Mouse (Mus musculus) lung, embryonic 16.5 days (tissue): Measurements from ENCODE around the gene Mpi. TPM values are rescaled to one million over a fixed set of nuclear protein-coding genes. Genes with fewer than 3 reads are reported as not detected.

Experiments
- ATAC-seq: fragments of 200-750 bp; cut with Nextera tagmentation; 2 replicates; pipeline ENCODE4 v1.8.0; 2017; ENCODE audit warnings: low read depth, mild to moderate bottlenecking, moderate library complexity
- H3K27ac ChIP-seq: fragments of 300-500 bp; sonication (generic); 2 replicates; pipeline ENCODE4 v1.5.1; 2014; ENCODE audit warnings: mild to moderate bottlenecking, control low read depth, low read length
- H3K27me3 ChIP-seq: fragments of 300-500 bp; sonication (generic); 2 replicates; pipeline ENCODE4 v1.6.1; 2014; ENCODE audit warnings: low read depth, low read length, mixed read lengths; ENCODE audit not compliant: control insufficient read depth, insufficient read depth
- H3K36me3 ChIP-seq: fragments of 300-500 bp; sonication (generic); 2 replicates; pipeline ENCODE4 v1.6.1; 2014; ENCODE audit warnings: low read length; ENCODE audit not compliant: control insufficient read depth, insufficient read depth
- H3K4me1 ChIP-seq: fragments of 300-500 bp; sonication (generic); replicated peaks from 2 replicates; pipeline ENCODE4 v1.6.1; 2014; ENCODE audit warnings: low read length, mixed read lengths; ENCODE audit not compliant: control insufficient read depth, insufficient read depth
- H3K4me2 ChIP-seq: fragments of 300-500 bp; sonication (generic); 2 replicates; pipeline ENCODE4 v1.6.1; 2014; ENCODE audit warnings: low read depth, low read length, control low read depth
- H3K4me3 ChIP-seq: fragments of 300-500 bp; sonication (generic); 2 replicates; pipeline ENCODE4 v1.5.1; 2014; ENCODE audit warnings: mild to moderate bottlenecking, low read length, control low read depth
- H3K9ac ChIP-seq: fragments of 300-500 bp; sonication (generic); 2 replicates; pipeline ENCODE4 v1.6.1; 2014; ENCODE audit warnings: low read length, control low read depth
- H3K9me3 ChIP-seq: fragments of 300-500 bp; sonication (generic); 2 replicates; pipeline ENCODE4 v1.6.1; 2016; ENCODE audit warnings: low read length; ENCODE audit not compliant: control insufficient read depth
- WGBS: fragments of 180-500 bp; shearing (Covaris S2); extraction: QIAGEN DNeasy Blood & Tissue Kit; methylation state at CpG from one replicate; pipeline ENCODE4 v1.1.7; 2014; 5-methylcytosine and 5-hydroxymethylcytosine counted together
- polyA plus RNA-seq: library from polyadenylated mRNA; unstranded; fragments of >200 nt; fragmentation: Nextera tagmentation; extraction: Ambion mirVana; gene quantifications from 2 replicates; pipeline ENCODE4 v1.2.1, GENCODE M21; 2015

The Mpi gene
- polyA plus RNA-seq, 1 experiment from 2014 or later: 40.9 TPM

DNA sequence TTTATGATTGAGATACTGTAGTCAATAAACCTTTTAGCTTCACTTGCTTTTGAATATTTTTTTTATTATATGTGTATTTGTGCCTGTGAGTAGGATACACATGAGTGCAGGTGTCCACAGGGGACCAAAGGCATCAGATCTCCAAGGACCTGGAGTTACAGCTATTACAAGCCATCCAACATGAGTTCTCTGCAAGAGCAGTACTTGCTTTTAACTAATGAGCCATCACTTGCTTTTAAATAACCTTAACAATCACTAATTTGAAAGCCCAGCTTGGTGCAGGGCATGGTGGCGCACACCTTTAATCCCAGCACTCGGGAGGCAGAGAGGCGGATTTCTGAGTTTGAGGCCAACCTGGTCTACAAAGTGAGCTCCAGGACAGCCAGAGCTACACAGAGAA is 2.2 kb upstream of the Mpi start:
- Histone ChIP-seq H3K36me3 (no peaks in the 10 kb centered on the region), H3K4me1 (peaks cover 3% of the 10 kb centered on the region; the same call in 1 of the 2 replicates), H3K27ac (no peak overlapping the region), H3K4me3 (no peak overlapping the region), H3K9me3 (no peaks in the 10 kb centered on the region), H3K4me2 (no peak overlapping the region), H3K9ac (no peak overlapping the region), H3K27me3 (no peaks in the 10 kb centered on the region)
- 52% methylated on average over 3 of the region's 3 CpGs for WGBS
- no peak for ATAC-seq

DNA sequence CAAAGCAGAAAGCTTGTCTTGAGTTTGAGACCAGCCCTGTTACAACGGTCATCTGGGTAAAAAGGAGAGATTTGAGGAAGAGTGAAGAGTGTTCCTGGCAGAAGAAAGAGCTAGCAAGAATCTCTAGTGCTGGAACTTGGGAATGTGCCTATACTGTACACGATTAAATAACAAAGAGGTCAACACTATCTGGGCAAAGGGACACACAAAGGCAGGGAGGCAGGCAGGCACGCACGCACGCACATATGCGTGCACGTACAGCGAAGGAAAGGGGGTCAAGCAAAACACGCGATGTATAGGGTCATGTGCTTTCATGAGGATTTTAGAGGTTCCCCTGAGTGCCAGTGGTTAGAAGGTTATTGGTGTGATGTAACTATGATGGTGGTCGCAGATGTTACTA is 556 bp upstream of the Mpi start:
- H3K9ac ChIP-seq: no peak overlapping the region
- H3K4me2 ChIP-seq: no peak overlapping the region
- H3K4me3 ChIP-seq: no peak overlapping the region
- no peak for ATAC-seq
- no peaks in the 10 kb centered on the region for H3K27me3 ChIP-seq
- WGBS: 72% methylated on average over 11 of the region's 11 CpGs
- H3K27ac ChIP-seq: no peak overlapping the region
- H3K4me1 ChIP-seq: peaks cover 3% of the 10 kb centered on the region; the same call in 1 of the 2 replicates
- no peaks in the 10 kb centered on the region for H3K9me3 ChIP-seq
- H3K36me3 ChIP-seq: peaks cover 6% of the 10 kb centered on the region; the same call in 1 of the 2 replicates

DNA sequence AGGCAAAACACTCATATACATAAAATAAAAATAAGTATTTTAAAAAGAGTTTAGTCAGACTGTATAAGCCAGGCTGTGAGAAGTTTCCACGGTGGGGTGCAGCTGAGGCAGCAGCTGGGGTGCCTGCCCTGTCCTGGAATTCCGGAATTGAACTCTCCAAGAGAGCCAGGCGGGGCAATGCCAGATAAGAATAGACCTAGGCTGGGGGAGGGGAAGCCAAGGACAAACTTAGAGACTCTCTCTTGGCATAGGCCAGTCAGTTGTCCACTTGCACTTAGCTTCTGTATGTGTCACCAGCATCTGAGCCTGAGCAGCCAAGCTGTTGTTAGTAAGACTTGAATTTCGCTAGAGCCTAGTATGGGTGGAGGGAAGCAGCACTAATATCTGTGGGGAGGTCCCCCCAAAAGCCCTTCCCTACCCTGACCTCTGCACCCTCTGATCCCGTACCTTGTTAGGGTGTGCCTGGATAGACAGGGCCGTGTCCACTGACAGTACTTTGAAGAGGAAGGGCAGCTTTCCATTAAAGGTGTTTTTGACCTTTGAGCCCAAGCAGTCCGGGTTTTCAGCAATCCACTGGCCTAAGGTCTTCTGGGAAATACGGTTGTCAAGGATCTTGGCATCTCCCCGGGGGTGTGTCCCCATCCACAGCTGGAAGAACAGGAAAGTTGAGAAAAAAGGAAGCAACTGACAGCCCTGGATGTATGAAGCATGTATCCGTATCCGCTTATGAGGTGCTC is 2.3 kb downstream of the Mpi start:
- Histone ChIP-seq H3K9ac (no peak overlapping the region), H3K27me3 (no peaks in the 10 kb centered on the region), H3K27ac (no peak overlapping the region), H3K36me3 (peaks cover 6% of the 10 kb centered on the region; the same call in 1 of the 2 replicates), H3K4me2 (no peak overlapping the region), H3K4me1 (peaks cover 3% of the 10 kb centered on the region; the same call in 1 of the 2 replicates), H3K9me3 (no peaks in the 10 kb centered on the region), H3K4me3 (no peak overlapping the region)
- ATAC-seq: no peak
- 75% methylated on average over 11 of the region's 11 CpGs for WGBS

DNA sequence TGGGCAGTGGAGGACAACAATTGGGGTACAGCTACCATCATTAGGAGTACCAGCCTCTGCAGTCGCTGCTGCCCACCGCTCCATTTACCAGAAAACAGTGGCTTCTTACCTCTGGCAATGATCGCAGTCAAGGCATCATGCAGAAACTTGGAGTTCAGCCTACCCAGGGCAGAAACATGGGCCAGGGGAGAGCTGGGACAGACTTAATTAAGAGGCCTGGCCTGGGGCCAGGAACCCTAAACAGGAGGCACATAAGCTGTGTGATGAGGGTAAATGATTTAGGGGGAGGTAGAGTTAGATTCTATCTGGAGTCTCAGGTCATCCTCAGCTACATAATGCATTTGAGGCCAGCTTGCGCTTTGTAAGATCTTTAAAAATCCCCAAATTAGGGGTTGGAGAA is 3.4 kb downstream of the Mpi start:
- Histone ChIP-seq H3K4me2 (no peak overlapping the region), H3K27ac (no peak overlapping the region), H3K9me3 (no peaks in the 10 kb centered on the region), H3K4me3 (no peak overlapping the region), H3K4me1 (peaks cover 3% of the 10 kb centered on the region; the same call in 1 of the 2 replicates), H3K36me3 (peaks cover 9% of the 10 kb centered on the region; the same call in 1 of the 2 replicates), H3K27me3 (no peaks in the 10 kb centered on the region), H3K9ac (no peak overlapping the region)
- WGBS: 96% methylated on average over 4 of the region's 4 CpGs
- no peak for ATAC-seq

DNA sequence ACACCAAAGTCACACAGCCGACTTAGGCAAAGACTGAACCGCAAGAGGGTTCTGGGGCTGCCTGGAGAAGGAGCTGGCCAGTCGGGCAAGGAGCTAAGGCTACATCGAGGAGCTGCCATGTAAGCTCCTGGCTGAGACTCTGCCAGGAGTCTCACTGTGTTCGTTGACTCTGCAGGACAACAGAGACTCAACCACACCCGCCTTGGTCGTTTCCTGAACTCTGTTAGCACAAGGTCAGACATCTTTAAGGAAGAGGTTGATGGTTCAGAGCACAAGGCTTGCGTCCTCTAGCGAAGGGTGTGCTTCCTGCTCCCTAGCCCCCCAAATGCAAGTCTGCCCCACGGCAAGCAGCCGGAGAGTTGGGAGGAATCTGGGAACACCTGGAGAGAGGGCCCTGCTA is 4.7 kb downstream of the Mpi start:
- Histone ChIP-seq H3K9me3 (no peaks in the 10 kb centered on the region), H3K36me3 (peaks cover 15% of the 10 kb centered on the region; the same call in 1 of the 2 replicates), H3K4me1 (peaks cover 3% of the 10 kb centered on the region; the same call in 1 of the 2 replicates), H3K4me3 (no peak overlapping the region), H3K27me3 (no peaks in the 10 kb centered on the region), H3K4me2 (no peak overlapping the region), H3K27ac (no peak overlapping the region), H3K9ac (no peak overlapping the region)
- no peak for ATAC-seq
- 87% methylated on average over 11 of the region's 11 CpGs for WGBS

DNA sequence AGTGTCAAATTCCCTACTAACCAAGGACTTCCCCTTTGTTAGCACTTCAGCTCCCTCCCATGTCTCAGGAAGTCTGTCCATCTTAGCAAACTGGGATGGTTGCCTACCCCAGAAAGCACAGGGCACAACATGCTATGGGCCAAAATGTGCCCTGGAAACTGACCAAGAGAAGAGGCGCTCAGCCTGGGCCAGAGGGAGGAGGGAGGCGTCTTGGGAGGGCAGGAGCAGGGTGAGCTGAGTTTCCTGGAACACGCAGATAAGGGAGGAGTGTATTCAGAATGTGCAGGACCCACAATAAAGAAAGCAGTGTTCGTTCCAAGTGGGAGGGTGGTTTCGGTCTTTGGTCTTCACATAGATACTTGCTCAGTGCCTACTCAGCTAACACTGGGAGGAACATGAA is 5.3 kb downstream of the Mpi start:
- ATAC-seq: no peak
- no peak overlapping the region for H3K27ac ChIP-seq
- 57% methylated on average over 5 of the region's 5 CpGs for WGBS
- no peaks in the 10 kb centered on the region for H3K9me3 ChIP-seq
- H3K9ac ChIP-seq: no peak overlapping the region
- H3K4me1 ChIP-seq: peaks cover 3% of the 10 kb centered on the region; the same call in 1 of the 2 replicates
- H3K4me2 ChIP-seq: no peak overlapping the region
- H3K36me3 ChIP-seq: peaks cover 17% of the 10 kb centered on the region
- no peaks in the 10 kb centered on the region for H3K27me3 ChIP-seq
- no peak overlapping the region for H3K4me3 ChIP-seq

DNA sequence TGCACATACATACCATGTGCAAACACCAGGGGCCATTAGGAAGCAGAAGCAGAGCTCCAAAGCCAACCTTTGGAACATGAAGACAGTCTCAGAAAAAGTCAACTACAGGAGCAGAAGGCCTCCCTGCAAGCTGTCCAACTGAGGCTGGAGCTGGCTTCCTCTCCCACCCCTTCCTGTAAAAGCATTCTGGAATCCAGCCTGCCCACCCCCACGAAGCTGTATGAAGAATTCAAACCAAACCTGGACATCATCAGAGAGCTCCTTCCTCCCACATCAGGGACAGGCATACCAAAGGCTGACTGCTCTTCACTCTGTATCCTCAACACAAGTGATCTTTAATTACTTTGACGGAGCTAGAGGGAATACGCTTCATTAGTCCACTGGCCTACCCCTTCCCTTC is 8.6 kb downstream of the Mpi start:
- ATAC-seq: no peak

DNA sequence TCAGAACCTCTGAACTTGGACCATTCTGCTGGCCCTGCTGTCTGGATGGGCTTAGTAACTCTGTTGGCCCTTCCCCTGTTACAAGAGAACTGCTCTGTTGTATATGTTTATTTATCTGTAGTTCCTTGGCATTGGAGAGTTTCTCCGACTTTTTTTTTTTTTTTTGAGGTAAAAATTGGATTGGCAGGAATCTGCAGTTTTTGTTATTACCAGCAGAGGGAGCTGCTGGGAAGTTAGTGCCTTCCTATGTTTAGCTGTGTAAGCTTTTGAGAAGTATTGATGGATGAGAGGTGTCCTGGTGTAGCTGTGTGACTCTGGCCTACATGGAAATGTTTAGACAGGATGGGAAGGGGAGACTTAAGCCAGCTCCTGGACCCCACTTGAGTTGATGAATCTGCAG is 11.3 kb downstream of the Mpi start:
- 0% methylated on average over 1 of the region's 1 CpGs for WGBS
- Histone ChIP-seq H3K4me3 (no peak overlapping the region), H3K4me2 (no peak overlapping the region), H3K27me3 (no peaks in the 10 kb centered on the region), H3K9me3 (no peaks in the 10 kb centered on the region), H3K9ac (no peak overlapping the region), H3K27ac (no peak overlapping the region), H3K4me1 (peaks cover 15% of the 10 kb centered on the region), H3K36me3 (peaks cover 24% of the 10 kb centered on the region)
- ATAC-seq: no peak

More for the DNA sequence above, 8.6 kb downstream of the Mpi start:
- Histone ChIP-seq H3K4me2 (no peak overlapping the region), H3K9ac (no peak overlapping the region), H3K27ac (no peak overlapping the region), H3K4me1 (peaks cover 3% of the 10 kb centered on the region; the same call in 1 of the 2 replicates), H3K4me3 (no peak overlapping the region), H3K36me3 (peaks cover 27% of the 10 kb centered on the region), H3K9me3 (no peaks in the 10 kb centered on the region), H3K27me3 (no peaks in the 10 kb centered on the region)
- WGBS: 79% methylated on average over 3 of the region's 3 CpGs

DNA sequence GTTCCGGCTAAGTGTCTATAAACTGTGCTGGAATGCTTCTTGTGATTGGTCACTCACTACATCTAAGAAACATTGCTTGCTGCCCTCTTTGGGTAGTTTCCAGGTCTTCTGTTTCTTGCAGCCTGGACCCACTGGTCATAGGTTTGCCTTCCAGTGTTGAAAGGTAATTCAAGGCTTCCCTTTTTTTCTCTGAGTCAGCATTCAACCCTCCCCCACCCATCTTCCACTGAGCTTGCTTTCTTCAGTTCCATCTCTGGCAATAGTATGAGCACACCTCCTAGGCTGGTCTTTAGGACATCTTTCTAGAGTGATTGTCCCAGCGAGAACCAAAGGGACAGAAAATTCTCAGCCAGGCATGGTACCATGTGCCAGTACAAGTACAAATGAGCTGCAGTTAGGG is 13.0 kb downstream of the Mpi start:
- WGBS: 77% methylated on average over 2 of the region's 2 CpGs
- Histone ChIP-seq H3K36me3 (peaks cover 24% of the 10 kb centered on the region), H3K9ac (no peak overlapping the region), H3K4me2 (no peak overlapping the region), H3K27me3 (no peaks in the 10 kb centered on the region), H3K4me3 (no peak overlapping the region), H3K27ac (no peak overlapping the region), H3K9me3 (no peaks in the 10 kb centered on the region), H3K4me1 (peaks cover 15% of the 10 kb centered on the region)
- no peak for ATAC-seq
